Mouse (Mus musculus): Measurements from ENCODE around the gene Ehmt1. TPM values are rescaled to one million over a fixed set of nuclear protein-coding genes. Genes with fewer than 3 reads are reported as not detected.
A peak's percentile ranks its signal among the peaks of the same experiment; 100 is the strongest.

Gene Ehmt1
- polyA plus RNA-seq, 1 experiment from 2014 or later = 113 TPM

- under 1% methylated on average over 46 of the region's 52 CpGs for WGBS
- peak; percentile 57 for DNase-seq (ENCODE audit: low spot score)
- Histone ChIP-seq H3K36me3 (ENCODE audit: control insufficient read depth, insufficient read depth, low read length) (no peaks in the 10 kb centered on the region), H3K27ac (ENCODE audit: low read depth, low read length) (peak overlapping the region; percentile 60), H3K4me3 (ENCODE audit: low read depth, low read length) (peak overlapping the region; percentile 71), H3K9me3 (ENCODE audit: control insufficient read depth, low read length) (no peaks in the 10 kb centered on the region), H3K27me3 (ENCODE audit: control insufficient read depth, insufficient read depth, low read length) (peaks cover 15% of the 10 kb centered on the region), H3K9ac (ENCODE audit: low read depth, low read length) (peak overlapping the region; percentile 63), H3K4me1 (replicated peaks; ENCODE audit: control insufficient read depth, insufficient read depth, low read length) (0 out of 2 replicates have a peak, but pooled peaks cover 2% of the 10 kb centered on the region), H3K4me2 (replicated peaks; ENCODE audit: low read depth, low read length) (peak overlapping the region; percentile 93)
- peak; percentile 79 for ATAC-seq (ENCODE audit: low FRiP score)
Measured at GRCm38 (mm10) chr2:24762446-24762960, 156.9 kb downstream of the Ehmt1 start.

DNA sequence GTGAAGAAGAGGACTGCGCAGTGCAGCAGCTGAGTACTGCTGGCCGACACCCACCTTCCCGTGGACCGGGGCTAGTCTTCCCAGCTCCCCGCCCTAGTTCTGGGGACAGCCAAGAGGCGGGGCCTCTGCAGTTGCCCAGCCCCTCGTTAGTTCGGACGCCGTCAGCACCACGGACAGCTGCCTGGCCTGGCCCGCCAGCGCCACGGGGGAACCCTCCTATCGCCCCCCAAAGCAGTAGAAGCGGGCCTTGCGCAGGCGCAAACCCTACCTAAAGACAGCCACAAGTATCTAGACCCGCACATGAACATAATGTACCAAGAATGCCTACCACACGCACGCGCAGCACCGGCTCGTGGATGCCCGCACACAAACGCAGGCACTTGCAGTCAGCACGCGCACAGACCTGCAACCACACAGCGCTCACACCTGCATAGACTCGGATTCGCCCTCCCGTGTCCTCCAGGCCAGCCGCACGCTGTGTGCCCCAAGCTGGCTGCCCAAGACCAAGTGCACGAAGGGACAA, 157.4 kb downstream of the Ehmt1 start:
- Histone ChIP-seq H3K4me1 (replicated peaks; ENCODE audit: control insufficient read depth, insufficient read depth, low read length) (0 out of 2 replicates have a peak, but pooled peaks cover 2% of the 10 kb centered on the region), H3K9me3 (ENCODE audit: control insufficient read depth, low read length) (no peaks in the 10 kb centered on the region), H3K27me3 (ENCODE audit: control insufficient read depth, insufficient read depth, low read length) (peaks cover 15% of the 10 kb centered on the region), H3K36me3 (ENCODE audit: control insufficient read depth, insufficient read depth, low read length) (no peaks in the 10 kb centered on the region), H3K27ac (ENCODE audit: low read depth, low read length) (no peak overlapping the region), H3K4me2 (replicated peaks; ENCODE audit: low read depth, low read length) (peak overlapping the region; percentile 93), H3K9ac (ENCODE audit: low read depth, low read length) (peak overlapping the region; percentile 63), H3K4me3 (ENCODE audit: low read depth, low read length) (peak overlapping the region; percentile 71)
- WGBS = under 1% methylated on average over 34 of the region's 35 CpGs
- ATAC-seq (ENCODE audit: low FRiP score) (peak; percentile 58), DNase-seq (ENCODE audit: low spot score) (peak; percentile 84)

DNA sequence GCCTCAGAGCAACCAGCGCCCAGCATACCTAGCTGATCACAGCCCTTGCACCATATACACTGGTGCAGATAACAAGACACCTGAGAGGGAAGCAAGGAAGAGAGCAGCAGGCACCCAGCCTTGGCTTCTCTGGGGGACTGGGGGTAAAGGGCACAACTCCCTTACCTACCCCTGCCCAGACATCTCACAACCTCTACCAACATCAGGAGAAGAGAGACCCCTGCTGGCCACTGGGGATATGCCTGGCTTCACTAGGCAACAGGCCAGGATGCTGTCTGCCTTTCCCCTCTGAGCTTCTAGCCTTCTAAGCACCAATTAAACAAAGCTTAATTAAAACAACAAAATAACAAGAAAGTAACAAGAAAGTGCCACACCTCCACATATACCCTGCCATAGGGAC, 164.1 kb downstream of the Ehmt1 start:
- no peaks in the 10 kb centered on the region for H3K4me1 ChIP-seq (replicated peaks; ENCODE audit: control insufficient read depth, insufficient read depth, low read length)
- 0 out of 2 replicates have a peak, but pooled peaks have one; percentile 6 for ATAC-seq (ENCODE audit: low FRiP score)

GRCm38 (mm10) chr2:24752599-24752998, 166.8 kb downstream of the Ehmt1 start:
- H3K4me3 ChIP-seq (ENCODE audit: low read depth, low read length) = no peak overlapping the region
- no peak for DNase-seq (ENCODE audit: low spot score)
- 60% methylated on average over 4 of the region's 4 CpGs for WGBS

More for the DNA sequence above, 164.1 kb downstream of the Ehmt1 start:
- DNase-seq (ENCODE audit: low spot score) = peak; percentile 76
- H3K4me3 ChIP-seq (ENCODE audit: low read depth, low read length) = no peak overlapping the region
- WGBS = 91% methylated on average over 1 of the region's 1 CpGs
- H3K9me3 ChIP-seq (ENCODE audit: control insufficient read depth, low read length) = no peaks in the 10 kb centered on the region
- no peaks in the 10 kb centered on the region for H3K36me3 ChIP-seq (ENCODE audit: control insufficient read depth, insufficient read depth, low read length)
- H3K9ac ChIP-seq (ENCODE audit: low read depth, low read length) = no peak overlapping the region
- no peaks in the 10 kb centered on the region for H3K27me3 ChIP-seq (ENCODE audit: control insufficient read depth, insufficient read depth, low read length)
- no peak overlapping the region for H3K27ac ChIP-seq (ENCODE audit: low read depth, low read length)
- H3K4me2 ChIP-seq (replicated peaks; ENCODE audit: low read depth, low read length) = no peak overlapping the region

GRCm38 (mm10) chr2:24750051-24750450, 169.4 kb downstream of the Ehmt1 start:
- H3K4me3 ChIP-seq (ENCODE audit: low read depth, low read length) = no peak overlapping the region
- 73% methylated on average over 3 of the region's 3 CpGs for WGBS
- H3K9me3 ChIP-seq (ENCODE audit: control insufficient read depth, low read length) = no peaks in the 10 kb centered on the region
- H3K27ac ChIP-seq (ENCODE audit: low read depth, low read length) = no peak overlapping the region
- H3K9ac ChIP-seq (ENCODE audit: low read depth, low read length) = no peak overlapping the region
- H3K27me3 ChIP-seq (ENCODE audit: control insufficient read depth, insufficient read depth, low read length) = no peaks in the 10 kb centered on the region
- DNase-seq (ENCODE audit: low spot score) (no peak), ATAC-seq (ENCODE audit: low FRiP score) (no peak)
- no peak overlapping the region for H3K4me2 ChIP-seq (replicated peaks; ENCODE audit: low read depth, low read length)
- no peaks in the 10 kb centered on the region for H3K4me1 ChIP-seq (replicated peaks; ENCODE audit: control insufficient read depth, insufficient read depth, low read length)
- no peaks in the 10 kb centered on the region for H3K36me3 ChIP-seq (ENCODE audit: control insufficient read depth, insufficient read depth, low read length)

More at GRCm38 (mm10) chr2:24752599-24752998, 166.8 kb downstream of the Ehmt1 start:
- Histone ChIP-seq H3K9ac (ENCODE audit: low read depth, low read length) (no peak overlapping the region), H3K27ac (ENCODE audit: low read depth, low read length) (no peak overlapping the region), H3K27me3 (ENCODE audit: control insufficient read depth, insufficient read depth, low read length) (no peaks in the 10 kb centered on the region), H3K9me3 (ENCODE audit: control insufficient read depth, low read length) (no peaks in the 10 kb centered on the region), H3K4me1 (replicated peaks; ENCODE audit: control insufficient read depth, insufficient read depth, low read length) (no peaks in the 10 kb centered on the region), H3K36me3 (ENCODE audit: control insufficient read depth, insufficient read depth, low read length) (no peaks in the 10 kb centered on the region), H3K4me2 (replicated peaks; ENCODE audit: low read depth, low read length) (no peak overlapping the region)
- no peak for ATAC-seq (ENCODE audit: low FRiP score)

GRCm38 (mm10) chr2:24747878-24748277, 171.5 kb downstream of the Ehmt1 start:
- Histone ChIP-seq H3K27me3 (ENCODE audit: control insufficient read depth, insufficient read depth, low read length) (no peaks in the 10 kb centered on the region), H3K4me3 (ENCODE audit: low read depth, low read length) (no peak overlapping the region), H3K27ac (ENCODE audit: low read depth, low read length) (no peak overlapping the region), H3K9me3 (ENCODE audit: control insufficient read depth, low read length) (no peaks in the 10 kb centered on the region), H3K36me3 (ENCODE audit: control insufficient read depth, insufficient read depth, low read length) (no peaks in the 10 kb centered on the region), H3K4me1 (replicated peaks; ENCODE audit: control insufficient read depth, insufficient read depth, low read length) (no peaks in the 10 kb centered on the region), H3K9ac (ENCODE audit: low read depth, low read length) (no peak overlapping the region), H3K4me2 (replicated peaks; ENCODE audit: low read depth, low read length) (no peak overlapping the region)
- no peak for DNase-seq (ENCODE audit: low spot score)
- no peak for ATAC-seq (ENCODE audit: low FRiP score)
- 69% methylated on average over 7 of the region's 7 CpGs for WGBS

Other genes with a start within 250 kb of the Ehmt1 start
- gene Cacna1b, start 156.5 kb downstream of the Ehmt1 start, polyA plus RNA-seq (2014; fragmentation: Nextera tagmentation; extraction: Ambion mirVana) = 2.8 and 4.8 TPM in 2 replicates
- gene Arrdc1, start 15.6 kb upstream of the Ehmt1 start, polyA plus RNA-seq (2014; fragmentation: Nextera tagmentation; extraction: Ambion mirVana) = 14.4 and 14.7 TPM in 2 replicates
- 16.8 and 30.6 TPM in 2 replicates for gene Zmynd19, start 30.2 kb upstream of the Ehmt1 start, polyA plus RNA-seq (2014; fragmentation: Nextera tagmentation; extraction: Ambion mirVana)
- gene Dph7, start 42.8 kb upstream of the Ehmt1 start, polyA plus RNA-seq (2014; fragmentation: Nextera tagmentation; extraction: Ambion mirVana) = 30.4 and 30.7 TPM in 2 replicates
- gene Mrpl41, start 55.5 kb upstream of the Ehmt1 start, polyA plus RNA-seq (2014; fragmentation: Nextera tagmentation; extraction: Ambion mirVana) = 165 and 167 TPM in 2 replicates
- gene Pnpla7, start 56.4 kb upstream of the Ehmt1 start, polyA plus RNA-seq (2014; fragmentation: Nextera tagmentation; extraction: Ambion mirVana) = 2.9 TPM in 2 replicates
- gene Nsmf, start 134.7 kb upstream of the Ehmt1 start, polyA plus RNA-seq (2014; fragmentation: Nextera tagmentation; extraction: Ambion mirVana) = 37.6 and 51.1 TPM in 2 replicates
- not detected in 2 replicates for gene Entpd8, start 160.7 kb upstream of the Ehmt1 start, polyA plus RNA-seq (2014; fragmentation: Nextera tagmentation; extraction: Ambion mirVana)
- gene Noxa1, start 175.5 kb upstream of the Ehmt1 start, polyA plus RNA-seq (2014; fragmentation: Nextera tagmentation; extraction: Ambion mirVana) = not detected in 2 replicates

All from hindbrain, embryonic 11.5 days (tissue).